Mouse (Mus musculus) forebrain, embryonic 10.5 days (tissue): ENCODE measurements around the gene Cars. TPM values are rescaled to one million over a fixed set of nuclear protein-coding genes. Genes with fewer than 3 reads are reported as not detected.
"Not testable (repeated sequence)": the region's sequence is repeated elsewhere in the genome, so short reads cannot be mapped to it uniquely, and the experiment has no call there.

Experiments
- DNase-seq: peaks from one replicate; pipeline ENCODE4 v3.0.0-alpha.2; 2017; ENCODE audit warnings: low spot score; ENCODE audit errors: extremely low spot score
- H3K27ac ChIP-seq: fragments of 300-500 bp; sonication (generic); 2 replicates; pipeline ENCODE4 v1.5.1; 2016; ENCODE audit warnings: mild to moderate bottlenecking
- H3K27me3 ChIP-seq: fragments of 300-500 bp; sonication (generic); 2 replicates; pipeline ENCODE4 v1.6.1; 2016; ENCODE audit warnings: mild to moderate bottlenecking; ENCODE audit not compliant: poor library complexity, severe bottlenecking
- H3K36me3 ChIP-seq: fragments of 300-500 bp; sonication (generic); replicated peaks from 2 replicates; pipeline ENCODE4 v1.6.1; 2016; ENCODE audit warnings: mild to moderate bottlenecking, moderate library complexity
- H3K4me1 ChIP-seq: fragments of 300-500 bp; sonication (generic); 2 replicates; pipeline ENCODE4 v1.6.1; 2016
- H3K4me3 ChIP-seq: fragments of 300-500 bp; sonication (generic); 2 replicates; pipeline ENCODE4 v1.5.1; 2016; ENCODE audit warnings: mild to moderate bottlenecking, moderate library complexity
- H3K9me3 ChIP-seq: fragments of 300-500 bp; sonication (generic); 2 replicates; pipeline ENCODE4 v1.6.1; 2016; ENCODE audit warnings: mild to moderate bottlenecking, moderate library complexity
- WGBS: fragments of 180-500 bp; shearing (Covaris S2); methylation state at CpG from one replicate; pipeline ENCODE4 v1.1.7; 2016; 5-methylcytosine and 5-hydroxymethylcytosine counted together
- polyA plus RNA-seq: library from polyadenylated mRNA; unstranded; fragments of >200 nt; fragmentation: Nextera tagmentation; extraction: Ambion mirVana; gene quantifications from 2 replicates; pipeline ENCODE4 v1.2.1, GENCODE M21; 2016

Cars gene
- polyA plus RNA-seq, 1 experiment from 2014 or later = 87.3 TPM

- Histone ChIP-seq H3K4me1 (no peaks in the 10 kb centered on the region), H3K27ac (no peak overlapping the region), H3K4me3 (no peak overlapping the region), H3K9me3 (no peaks in the 10 kb centered on the region), H3K27me3 (no peaks in the 10 kb centered on the region), H3K36me3 (peaks cover 100% of the 10 kb centered on the region)
- WGBS = 91% methylated on average over 3 of the region's 3 CpGs
- DNase-seq = no peak
Observed at GRCm38 (mm10) chr7:143565648-143566039, 34.2 kb downstream of the Cars start.

- 93% methylated on average over 6 of the region's 6 CpGs for WGBS
- no peak for DNase-seq
- H3K36me3 ChIP-seq = peaks cover 100% of the 10 kb centered on the region
Observed at GRCm38 (mm10) chr7:143565015-143565647, 34.8 kb downstream of the Cars start.

GRCm38 (mm10) chr7:143563787-143564186, 36.1 kb downstream of the Cars start:
- Histone ChIP-seq H3K27me3 (no peaks in the 10 kb centered on the region), H3K27ac (no peak overlapping the region), H3K36me3 (peaks cover 100% of the 10 kb centered on the region), H3K9me3 (no peaks in the 10 kb centered on the region), H3K4me1 (no peaks in the 10 kb centered on the region), H3K4me3 (no peak overlapping the region)
- no peak for DNase-seq
- WGBS = 95% methylated on average over 5 of the region's 5 CpGs

More at GRCm38 (mm10) chr7:143565015-143565647, 34.8 kb downstream of the Cars start:
- Histone ChIP-seq H3K27me3 (no peaks in the 10 kb centered on the region), H3K27ac (no peak overlapping the region), H3K9me3 (no peaks in the 10 kb centered on the region), H3K4me3 (no peak overlapping the region), H3K4me1 (no peaks in the 10 kb centered on the region)

- DNase-seq = no peak
- 96% methylated on average over 7 of the region's 7 CpGs for WGBS
- Histone ChIP-seq H3K4me1 (no peaks in the 10 kb centered on the region), H3K27ac (no peak overlapping the region), H3K36me3 (peaks cover 93% of the 10 kb centered on the region), H3K9me3 (no peaks in the 10 kb centered on the region), H3K27me3 (no peaks in the 10 kb centered on the region), H3K4me3 (no peak overlapping the region)
Observed at GRCm38 (mm10) chr7:143557616-143558015, 42.3 kb downstream of the Cars start.

GRCm38 (mm10) chr7:143556964-143557610, 42.8 kb downstream of the Cars start:
- no peaks in the 10 kb centered on the region for H3K27me3 ChIP-seq
- no peaks in the 10 kb centered on the region for H3K9me3 ChIP-seq
- H3K27ac ChIP-seq = no peak overlapping the region
- H3K36me3 ChIP-seq = peaks cover 87% of the 10 kb centered on the region
- DNase-seq = no peak
- H3K4me3 ChIP-seq = no peak overlapping the region
- WGBS = 88% methylated on average over 8 of the region's 8 CpGs
- no peaks in the 10 kb centered on the region for H3K4me1 ChIP-seq

GRCm38 (mm10) chr7:143549588-143550220, 50.2 kb downstream of the Cars start:
- DNase-seq = no peak
- WGBS = 44% methylated on average over 2 of the region's 2 CpGs
- Histone ChIP-seq H3K27ac (peak overlapping the region; percentile 96), H3K9me3 (no peaks in the 10 kb centered on the region), H3K36me3 (peaks cover 35% of the 10 kb centered on the region), H3K4me1 (peaks cover 23% of the 10 kb centered on the region), H3K4me3 (peak overlapping the region; percentile 87), H3K27me3 (no peaks in the 10 kb centered on the region)

GRCm38 (mm10) chr7:143548976-143549457, 50.9 kb downstream of the Cars start, which contains the start of gene Nap1l4:
Nap1l4 (minus strand) TSS chr7:143549106.
- Histone ChIP-seq H3K27ac (peak within 1 kb of the TSS; percentile 96), H3K36me3 (peaks cover 32% of the 10 kb centered on the region), H3K27me3 (no peaks in the 10 kb centered on the region), H3K4me1 (peaks cover 23% of the 10 kb centered on the region), H3K4me3 (peak within 1 kb of the TSS; percentile 87), H3K9me3 (no peaks in the 10 kb centered on the region)
- DNase-seq = peak; percentile 99
- under 1% methylated on average over 43 of the region's 43 CpGs for WGBS

GRCm38 (mm10) chr7:143548231-143548961, 51.5 kb downstream of the Cars start:
- under 1% methylated on average over 59 of the region's 63 CpGs for WGBS
- H3K27me3 ChIP-seq = no peaks in the 10 kb centered on the region
- peak overlapping the region; percentile 87 for H3K4me3 ChIP-seq
- no peaks in the 10 kb centered on the region for H3K9me3 ChIP-seq
- peaks cover 32% of the 10 kb centered on the region for H3K36me3 ChIP-seq
- H3K4me1 ChIP-seq = peaks cover 29% of the 10 kb centered on the region
- peak overlapping the region; percentile 96 for H3K27ac ChIP-seq
- no peak for DNase-seq

GRCm38 (mm10) chr7:143546554-143546953, 53.3 kb downstream of the Cars start:
- Histone ChIP-seq H3K4me3 (peak overlapping the region; percentile 87), H3K9me3 (no peaks in the 10 kb centered on the region), H3K36me3 (peaks cover 35% of the 10 kb centered on the region), H3K27me3 (no peaks in the 10 kb centered on the region), H3K27ac (no peak overlapping the region), H3K4me1 (peaks cover 35% of the 10 kb centered on the region)
- DNase-seq = no peak
- 81% methylated on average over 2 of the region's 2 CpGs for WGBS

- 93% methylated on average over 2 of the region's 2 CpGs for WGBS
- peak; percentile 24 for DNase-seq
- no peaks in the 10 kb centered on the region for H3K9me3 ChIP-seq
- H3K27ac ChIP-seq = no peak overlapping the region
- H3K36me3 ChIP-seq = peaks cover 53% of the 10 kb centered on the region
- H3K4me3 ChIP-seq = no peak overlapping the region
- H3K4me1 ChIP-seq = peaks cover 28% of the 10 kb centered on the region
- no peaks in the 10 kb centered on the region for H3K27me3 ChIP-seq
Observed at GRCm38 (mm10) chr7:143544368-143544767, 55.5 kb downstream of the Cars start.

GRCm38 (mm10) chr7:143538671-143539070, 61.2 kb downstream of the Cars start:
- H3K27me3 ChIP-seq = no peaks in the 10 kb centered on the region
- H3K4me1 ChIP-seq = peaks cover 9% of the 10 kb centered on the region; the same call in 1 of the 2 replicates
- no peak overlapping the region for H3K4me3 ChIP-seq
- WGBS = 86% methylated on average over 1 of the region's 1 CpGs
- H3K27ac ChIP-seq = no peak overlapping the region
- peaks cover 82% of the 10 kb centered on the region for H3K36me3 ChIP-seq
- no peaks in the 10 kb centered on the region for H3K9me3 ChIP-seq
- no peak for DNase-seq

- H3K27me3 ChIP-seq, H3K27ac ChIP-seq, H3K9me3 ChIP-seq, H3K4me3 ChIP-seq, DNase-seq, H3K4me1 ChIP-seq: not testable (repeated sequence)
- H3K36me3 ChIP-seq = peaks cover 86% of the 10 kb centered on the region
- WGBS = 90% methylated on average over 6 of the region's 6 CpGs
Observed at GRCm38 (mm10) chr7:143538229-143538628, 61.7 kb downstream of the Cars start.
